Mouse (Mus musculus) hindbrain, embryonic 12.5 days (tissue): ENCODE data around the gene Tmed9. TPM values are rescaled to one million over a fixed set of nuclear protein-coding genes. Genes with fewer than 3 reads are reported as not detected.
"Not testable (repeated sequence)": the region's sequence is repeated elsewhere in the genome, so short reads cannot be mapped to it uniquely, and the experiment has no call there.

Experiments
- ATAC-seq: fragments of 200-750 bp; cut with Nextera tagmentation; 2 replicates; pipeline ENCODE4 v1.8.0; 2017; ENCODE audit warnings: moderate TSS enrichment; ENCODE audit not compliant: low FRiP score
- H3K27ac ChIP-seq: fragments of 300-500 bp; sonication (generic); 2 replicates; pipeline ENCODE4 v1.5.1; 2016; ENCODE audit warnings: mild to moderate bottlenecking
- H3K27me3 ChIP-seq: fragments of 300-500 bp; sonication (generic); 2 replicates; pipeline ENCODE4 v1.6.1; 2016; ENCODE audit warnings: mild to moderate bottlenecking
- H3K36me3 ChIP-seq: fragments of 300-500 bp; sonication (generic); 2 replicates; pipeline ENCODE4 v1.6.1; 2016; ENCODE audit warnings: mild to moderate bottlenecking
- H3K4me1 ChIP-seq: fragments of 300-500 bp; sonication (generic); 2 replicates; pipeline ENCODE4 v1.6.1; 2016
- H3K4me2 ChIP-seq: fragments of 300-500 bp; sonication (generic); replicated peaks from 2 replicates; pipeline ENCODE4 v1.6.1; 2016; ENCODE audit warnings: mild to moderate bottlenecking
- H3K4me3 ChIP-seq: fragments of 300-500 bp; sonication (generic); 2 replicates; pipeline ENCODE4 v1.5.1; 2016; ENCODE audit warnings: mild to moderate bottlenecking
- H3K9ac ChIP-seq: fragments of 300-500 bp; sonication (generic); 2 replicates; pipeline ENCODE4 v1.6.1; 2016; ENCODE audit warnings: mild to moderate bottlenecking, moderate library complexity
- H3K9me3 ChIP-seq: fragments of 300-500 bp; sonication (generic); replicated peaks from 2 replicates; pipeline ENCODE4 v1.6.1; 2016; ENCODE audit warnings: mild to moderate bottlenecking
- WGBS: fragments of 180-500 bp; shearing (Covaris S2); methylation state at CpG from one replicate; pipeline ENCODE4 v1.1.7; 2016; 5-methylcytosine and 5-hydroxymethylcytosine counted together
- polyA plus RNA-seq: library from polyadenylated mRNA; unstranded; fragments of >200 nt; fragmentation: Nextera tagmentation; extraction: Ambion mirVana; gene quantifications from 2 replicates; pipeline ENCODE4 v1.2.1, GENCODE M21; 2016

The Tmed9 gene
- polyA plus RNA-seq, 1 experiment from 2014 or later, result 113 TPM

- Histone ChIP-seq H3K9ac (peak within 1 kb of the TSS; percentile 91), H3K27me3 (no peaks in the 10 kb centered on the region), H3K9me3 (no peaks in the 10 kb centered on the region), H3K4me3 (peak within 1 kb of the TSS; percentile 79), H3K4me2 (peak within 1 kb of the TSS; percentile 70), H3K27ac (peak within 1 kb of the TSS; percentile 72), H3K36me3 (peaks cover 47% of the 10 kb centered on the region), H3K4me1 (peaks cover 9% of the 10 kb centered on the region)
- 10% methylated on average over 51 of the region's 51 CpGs for WGBS
- ATAC-seq, result peak; percentile 88
Observed at GRCm38 (mm10) chr13:55599566-55600540, 26.3 kb downstream of the Tmed9 start, which contains the start of gene B4galt7. Gene B4galt7 (plus strand): TSS chr13:55599896.

DNA sequence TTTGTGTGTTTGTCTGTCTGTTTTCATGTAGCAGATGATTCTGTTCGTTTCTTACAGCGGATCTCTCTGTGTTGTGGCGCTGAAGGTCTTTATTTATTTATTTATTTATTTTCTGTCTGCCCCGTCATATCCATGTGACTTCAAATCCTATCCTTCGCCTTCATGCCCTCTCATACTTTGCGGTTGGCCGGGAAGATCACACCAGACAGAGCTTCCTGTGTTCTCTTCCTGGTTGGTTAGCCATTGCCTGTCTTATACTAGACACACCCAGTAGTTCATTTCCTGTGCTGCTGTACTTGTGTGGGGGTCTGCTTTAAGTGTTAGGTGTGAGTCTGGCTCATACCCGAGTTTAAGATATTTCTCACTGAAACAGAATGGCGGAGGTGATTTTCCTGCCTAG, 27.1 kb downstream of the Tmed9 start:
- peak overlapping the region; percentile 91 for H3K9ac ChIP-seq
- 24% methylated on average over 9 of the region's 9 CpGs for WGBS
- ATAC-seq, result no peak
- H3K36me3 ChIP-seq, result peaks cover 44% of the 10 kb centered on the region
- H3K27ac ChIP-seq, result peak overlapping the region; percentile 72; the same call in 1 of the 2 replicates
- peak overlapping the region; percentile 79 for H3K4me3 ChIP-seq
- H3K27me3 ChIP-seq, result no peaks in the 10 kb centered on the region
- H3K4me1 ChIP-seq, result peaks cover 6% of the 10 kb centered on the region
- H3K9me3 ChIP-seq, result no peaks in the 10 kb centered on the region
- peak overlapping the region; percentile 70 for H3K4me2 ChIP-seq

DNA sequence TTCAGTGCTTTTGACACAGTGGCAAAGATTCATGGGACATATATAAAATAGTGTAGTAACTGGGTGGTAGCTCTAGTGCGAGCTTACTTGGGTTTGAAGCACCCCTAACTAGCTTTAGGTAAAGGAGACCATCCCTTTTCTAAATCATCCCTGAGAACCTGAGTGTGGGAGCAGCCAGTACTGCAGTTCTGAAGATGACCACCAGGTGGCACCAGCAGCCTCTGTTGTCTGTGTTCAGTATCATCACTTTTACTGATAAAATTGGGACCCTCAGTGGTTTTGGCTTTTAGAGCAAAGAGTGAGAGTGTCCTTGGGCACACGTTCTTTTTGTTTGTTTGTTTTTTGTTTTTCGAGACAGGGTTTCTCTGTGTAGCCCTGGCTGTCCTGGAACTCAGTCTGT, 28.1 kb downstream of the Tmed9 start:
- Histone ChIP-seq H3K4me3 (no peak overlapping the region), H3K9me3 (no peaks in the 10 kb centered on the region), H3K36me3 (peaks cover 42% of the 10 kb centered on the region), H3K9ac (no peak overlapping the region), H3K4me1 (peaks cover 6% of the 10 kb centered on the region), H3K4me2 (peak overlapping the region; percentile 70), H3K27me3 (no peaks in the 10 kb centered on the region), H3K27ac (no peak overlapping the region)
- ATAC-seq, result no peak
- 8% methylated on average over 3 of the region's 3 CpGs for WGBS

- Histone ChIP-seq H3K27ac (no peak overlapping the region), H3K4me3 (no peak overlapping the region), H3K9me3 (no peaks in the 10 kb centered on the region), H3K9ac (no peak overlapping the region), H3K27me3 (no peaks in the 10 kb centered on the region), H3K4me2 (no peak overlapping the region), H3K36me3 (peaks cover 52% of the 10 kb centered on the region), H3K4me1 (peaks cover 6% of the 10 kb centered on the region)
- no peak for ATAC-seq
- WGBS, result 94% methylated on average over 3 of the region's 3 CpGs
Observed at GRCm38 (mm10) chr13:55604606-55605005, 31.1 kb downstream of the Tmed9 start.

DNA sequence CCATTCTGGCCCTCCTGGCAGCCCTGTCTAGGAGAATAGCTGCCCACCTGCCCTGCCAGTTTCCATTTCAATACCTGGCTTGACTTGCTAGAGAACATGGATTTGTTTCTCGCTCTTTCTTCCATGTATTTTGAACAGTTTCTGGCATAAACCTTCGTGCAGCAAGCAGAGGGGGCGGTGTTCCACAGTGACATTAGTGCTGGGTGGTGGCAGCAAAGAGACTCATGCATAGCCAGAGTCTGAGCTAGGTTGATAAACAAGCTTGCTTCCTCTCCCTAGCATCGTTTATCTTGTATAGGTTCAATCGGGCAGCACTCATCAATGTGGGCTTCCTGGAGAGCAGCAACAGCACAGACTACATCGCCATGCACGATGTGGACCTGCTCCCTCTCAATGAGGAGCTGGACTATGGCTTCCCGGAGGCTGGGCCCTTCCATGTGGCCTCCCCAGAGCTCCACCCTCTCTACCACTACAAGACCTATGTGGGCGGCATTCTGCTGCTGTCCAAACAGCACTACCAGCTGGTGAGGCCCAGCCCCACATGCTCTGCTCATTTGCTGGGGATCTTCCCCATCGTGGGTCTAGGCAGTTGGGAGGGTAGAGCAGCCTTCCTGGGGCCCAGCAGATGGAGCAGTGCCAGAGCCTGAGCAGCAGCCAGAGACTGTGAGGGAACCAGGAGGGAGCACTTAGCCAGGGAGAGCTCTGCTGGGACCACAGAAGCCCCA, 33.5 kb downstream of the Tmed9 start:
- Histone ChIP-seq H3K27ac (no peak overlapping the region), H3K4me3 (no peak overlapping the region), H3K9ac (0 out of 2 replicates have a peak overlapping the region, but pooled peaks have one; percentile 8), H3K27me3 (no peaks in the 10 kb centered on the region), H3K4me1 (no peaks in the 10 kb centered on the region), H3K36me3 (peaks cover 66% of the 10 kb centered on the region), H3K9me3 (no peaks in the 10 kb centered on the region), H3K4me2 (no peak overlapping the region)
- no peak for ATAC-seq
- WGBS, result 78% methylated on average over 10 of the region's 10 CpGs

DNA sequence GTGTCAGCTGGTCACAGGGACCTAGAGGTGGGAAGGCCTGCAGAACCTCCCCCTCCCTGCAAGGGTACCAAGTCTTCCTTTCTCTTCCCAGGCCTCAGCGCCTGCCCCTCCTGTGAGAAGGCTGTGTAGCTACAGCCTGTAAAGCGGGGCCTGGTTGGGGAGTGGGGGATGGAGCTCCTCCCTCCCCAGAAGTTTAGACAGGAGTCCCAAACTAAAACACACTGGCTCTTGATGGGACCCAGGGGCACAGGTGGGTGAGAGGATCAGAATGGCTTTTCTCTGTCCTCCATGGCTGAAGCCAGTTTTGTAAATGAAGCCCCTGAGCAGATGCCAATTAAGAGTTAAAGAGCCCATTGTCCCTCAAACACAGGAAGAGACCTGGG, 34.1 kb downstream of the Tmed9 start:
- Histone ChIP-seq H3K27ac (no peak overlapping the region), H3K4me2 (no peak overlapping the region), H3K9me3 (no peaks in the 10 kb centered on the region), H3K9ac (0 out of 2 replicates have a peak overlapping the region, but pooled peaks have one; percentile 8), H3K4me3 (no peak overlapping the region), H3K27me3 (no peaks in the 10 kb centered on the region), H3K4me1 (no peaks in the 10 kb centered on the region), H3K36me3 (peaks cover 66% of the 10 kb centered on the region)
- ATAC-seq, result no peak
- 86% methylated on average over 2 of the region's 2 CpGs for WGBS

GRCm38 (mm10) chr13:55611996-55612395, 38.5 kb downstream of the Tmed9 start:
- Histone ChIP-seq H3K36me3 (peaks cover 43% of the 10 kb centered on the region), H3K9ac (no peak overlapping the region), H3K4me2 (no peak overlapping the region), H3K4me3 (no peak overlapping the region), H3K4me1 (no peaks in the 10 kb centered on the region), H3K9me3 (no peaks in the 10 kb centered on the region), H3K27me3 (no peaks in the 10 kb centered on the region), H3K27ac (no peak overlapping the region)
- no peak for ATAC-seq
- WGBS, result 88% methylated on average over 7 of the region's 7 CpGs

DNA sequence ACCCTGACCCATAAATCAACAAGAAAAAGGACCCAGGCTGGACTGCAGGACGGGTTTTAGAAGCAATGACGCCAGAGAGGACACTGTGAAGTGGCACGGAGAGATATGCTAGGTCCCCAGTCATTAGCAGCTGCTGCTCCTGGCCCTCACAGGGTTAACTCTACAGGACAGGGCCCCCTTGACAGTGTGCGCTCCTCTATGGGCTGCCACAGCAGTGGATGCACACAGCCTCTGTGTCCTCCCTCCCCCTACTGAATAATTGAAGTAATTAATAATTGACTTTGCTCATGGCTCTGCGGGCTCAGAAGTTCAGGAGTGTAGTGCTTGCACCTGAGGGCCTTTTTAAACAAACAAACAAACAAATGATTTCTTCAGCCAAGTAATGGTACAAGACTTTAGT, 39.9 kb downstream of the Tmed9 start:
- Histone ChIP-seq H3K4me2 (no peak overlapping the region), H3K36me3 (peaks cover 30% of the 10 kb centered on the region), H3K9ac (no peak overlapping the region), H3K4me1 (no peaks in the 10 kb centered on the region), H3K27ac (no peak overlapping the region), H3K4me3 (no peak overlapping the region), H3K27me3 (no peaks in the 10 kb centered on the region), H3K9me3 (no peaks in the 10 kb centered on the region)
- ATAC-seq, result no peak
- WGBS, result 44% methylated on average over 5 of the region's 5 CpGs

GRCm38 (mm10) chr13:55619328-55619727, 45.8 kb downstream of the Tmed9 start:
- no peak for ATAC-seq
- Histone ChIP-seq H3K36me3 (peaks cover 1% of the 10 kb centered on the region; the same call in 1 of the 2 replicates), H3K4me1 (peaks cover 13% of the 10 kb centered on the region), H3K4me3 (no peak overlapping the region), H3K9ac (no peak overlapping the region), H3K4me2 (no peak overlapping the region), H3K9me3 (no peaks in the 10 kb centered on the region), H3K27me3 (no peaks in the 10 kb centered on the region), H3K27ac (no peak overlapping the region)
- 94% methylated on average over 4 of the region's 4 CpGs for WGBS

GRCm38 (mm10) chr13:55620275-55620674, 46.7 kb downstream of the Tmed9 start:
- WGBS, result 87% methylated on average over 2 of the region's 2 CpGs
- Histone ChIP-seq H3K4me3 (no peak overlapping the region), H3K36me3 (peaks cover 1% of the 10 kb centered on the region; the same call in 1 of the 2 replicates), H3K4me1 (peaks cover 20% of the 10 kb centered on the region), H3K27ac (no peak overlapping the region), H3K9me3 (no peaks in the 10 kb centered on the region), H3K9ac (no peak overlapping the region), H3K27me3 (no peaks in the 10 kb centered on the region), H3K4me2 (no peak overlapping the region)
- no peak for ATAC-seq

GRCm38 (mm10) chr13:55622156-55622648, 48.7 kb downstream of the Tmed9 start:
- Histone ChIP-seq H3K9ac (peak overlapping the region; percentile 87), H3K4me2 (peak overlapping the region; percentile 72), H3K4me3 (peak overlapping the region; percentile 85), H3K4me1 (peaks cover 20% of the 10 kb centered on the region), H3K27ac (peak overlapping the region; percentile 93)
- not testable (repeated sequence) for H3K36me3 ChIP-seq, H3K9me3 ChIP-seq, ATAC-seq, H3K27me3 ChIP-seq
- 25% methylated on average over 20 of the region's 20 CpGs for WGBS
